Mouse (Mus musculus) liver, embryonic 11.5 days (tissue): Measurements from ENCODE around the gene Fubp3. TPM values are rescaled to one million over a fixed set of nuclear protein-coding genes. Genes with fewer than 3 reads are reported as not detected.
A peak's percentile ranks its signal among the peaks of the same experiment; 100 is the strongest.

Source experiments
- ATAC-seq: fragments of 200-750 bp; cut with Nextera tagmentation; replicated peaks from 2 replicates; pipeline ENCODE4 v1.8.0; 2017; ENCODE audit warnings: moderate number of reproducible peaks, mild to moderate bottlenecking, moderate TSS enrichment, moderate library complexity; ENCODE audit not compliant: low FRiP score
- DNase-seq: peaks from one replicate; pipeline ENCODE4 v3.0.0-alpha.2; 2017; ENCODE audit warnings: low spot score
- H3K27ac ChIP-seq: fragments of 300-500 bp; sonication (generic); 2 replicates; pipeline ENCODE4 v1.5.1; 2014; ENCODE audit warnings: mild to moderate bottlenecking, low read depth, low read length, control low read depth
- H3K27me3 ChIP-seq: fragments of 300-500 bp; sonication (generic); replicated peaks from 2 replicates; pipeline ENCODE4 v1.6.1; 2014; ENCODE audit warnings: low read length, mixed read lengths; ENCODE audit not compliant: control insufficient read depth, insufficient read depth
- H3K36me3 ChIP-seq: fragments of 300-500 bp; sonication (generic); 2 replicates; pipeline ENCODE4 v1.6.1; 2014; ENCODE audit warnings: mild to moderate bottlenecking, low read length, moderate library complexity, mixed read lengths; ENCODE audit not compliant: control insufficient read depth, insufficient read depth
- H3K4me1 ChIP-seq: fragments of 300-500 bp; sonication (generic); replicated peaks from 2 replicates; pipeline ENCODE4 v1.6.1; 2014; ENCODE audit warnings: low read length, mixed read lengths; ENCODE audit not compliant: control insufficient read depth, insufficient read depth
- H3K4me2 ChIP-seq: fragments of 300-500 bp; sonication (generic); 2 replicates; pipeline ENCODE4 v1.6.1; 2014; ENCODE audit warnings: mild to moderate bottlenecking, control low read depth, moderate library complexity
- H3K4me3 ChIP-seq: fragments of 300-500 bp; sonication (generic); 2 replicates; pipeline ENCODE4 v1.5.1; 2014; ENCODE audit warnings: low read depth, low read length, control low read depth
- H3K9ac ChIP-seq: fragments of 300-500 bp; sonication (generic); 2 replicates; pipeline ENCODE4 v1.6.1; 2014; ENCODE audit warnings: low read depth, low read length, control low read depth
- H3K9me3 ChIP-seq: fragments of 300-500 bp; sonication (generic); 2 replicates; pipeline ENCODE4 v1.6.1; 2016; ENCODE audit warnings: low read length, inconsistent platforms, mixed read lengths; ENCODE audit not compliant: control insufficient read depth
- WGBS: fragments of 180-500 bp; shearing (Covaris S2); extraction: QIAGEN DNeasy Blood & Tissue Kit; methylation state at CpG from one replicate; pipeline ENCODE4 v1.1.7; 2014; 5-methylcytosine and 5-hydroxymethylcytosine counted together
- polyA plus RNA-seq: library from polyadenylated mRNA; unstranded; fragments of >200 nt; fragmentation: Nextera tagmentation; extraction: Ambion mirVana; gene quantifications from 2 replicates; pipeline ENCODE4 v1.2.1, GENCODE M21; 2014

Gene Fubp3
- polyA plus RNA-seq, 1 experiment from 2014 or later: 75.3 TPM

DNA sequence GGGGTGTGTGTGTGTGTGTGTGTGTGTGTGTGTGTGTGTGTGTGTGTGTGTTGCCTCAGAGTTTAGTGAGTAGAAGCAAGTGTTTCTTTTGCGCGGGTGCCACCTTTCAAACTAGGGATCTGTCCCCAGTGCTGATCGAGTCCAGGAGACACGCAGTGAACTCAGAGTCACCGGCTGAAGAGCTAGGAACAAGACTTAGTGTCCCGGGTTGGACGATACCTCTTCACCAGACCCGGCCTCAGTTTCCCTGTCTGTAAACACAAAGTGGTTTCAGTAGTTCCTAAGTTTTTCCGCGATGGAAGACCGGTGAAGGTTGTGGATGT lies 69.0 kb downstream of the Fubp3 start:
- ATAC-seq (no peak), DNase-seq (no peak)
- H3K9me3 ChIP-seq: no peaks in the 10 kb centered on the region
- H3K27ac ChIP-seq: no peak overlapping the region
- no peaks in the 10 kb centered on the region for H3K36me3 ChIP-seq
- no peak overlapping the region for H3K9ac ChIP-seq
- WGBS: 2% methylated on average over 11 of the region's 11 CpGs
- 0 out of 2 replicates have a peak, but pooled peaks cover under 1% of the 10 kb centered on the region for H3K4me1 ChIP-seq
- H3K4me2 ChIP-seq: no peak overlapping the region
- H3K4me3 ChIP-seq: no peak overlapping the region
- peaks cover 97% of the 10 kb centered on the region for H3K27me3 ChIP-seq

DNA sequence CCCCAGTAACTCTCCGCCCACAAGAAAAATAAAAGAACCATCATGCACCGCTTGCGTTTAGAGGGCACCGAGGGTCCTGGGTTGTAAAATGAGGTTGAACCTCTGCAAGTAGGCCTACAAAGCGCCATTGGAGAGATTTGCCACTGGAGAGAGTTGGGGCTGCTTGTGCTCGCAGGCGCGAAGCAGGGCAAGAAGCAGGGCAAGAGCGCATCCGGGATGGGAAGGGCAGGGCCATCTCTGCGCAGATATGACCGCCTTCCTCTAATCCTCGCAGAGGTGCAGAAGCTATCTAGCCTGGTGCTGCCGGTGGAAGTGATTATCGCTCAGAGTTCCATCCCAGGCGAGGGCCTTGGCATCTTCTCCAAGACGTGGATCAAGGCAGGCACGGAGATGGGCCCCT lies 69.5 kb downstream of the Fubp3 start:
- no peak overlapping the region for H3K4me2 ChIP-seq
- ATAC-seq (no peak), DNase-seq (no peak)
- no peak overlapping the region for H3K9ac ChIP-seq
- H3K4me3 ChIP-seq: no peak overlapping the region
- no peaks in the 10 kb centered on the region for H3K36me3 ChIP-seq
- no peaks in the 10 kb centered on the region for H3K9me3 ChIP-seq
- peaks cover 96% of the 10 kb centered on the region for H3K27me3 ChIP-seq
- H3K27ac ChIP-seq: no peak overlapping the region
- H3K4me1 ChIP-seq: no peaks in the 10 kb centered on the region
- WGBS: 6% methylated on average over 18 of the region's 18 CpGs

- peak overlapping the region; percentile 90 for H3K4me2 ChIP-seq
- H3K4me3 ChIP-seq: peak overlapping the region; percentile 60
- H3K27me3 ChIP-seq: peaks cover 87% of the 10 kb centered on the region
- no peak overlapping the region for H3K9ac ChIP-seq
- 1% methylated on average over 104 of the region's 109 CpGs for WGBS
- H3K4me1 ChIP-seq: no peaks in the 10 kb centered on the region; the same call in 1 of the 2 replicates
- DNase-seq: peak; percentile 44
- H3K27ac ChIP-seq: no peak overlapping the region
- H3K9me3 ChIP-seq: no peaks in the 10 kb centered on the region; the same call in 1 of the 2 replicates
- H3K36me3 ChIP-seq: no peaks in the 10 kb centered on the region
- ATAC-seq: no peak
Observed at GRCm38 (mm10) chr2:31653971-31654853, 81.8 kb downstream of the Fubp3 start.

GRCm38 (mm10) chr2:31654854-31655559 lies 82.6 kb downstream of the Fubp3 start:
- H3K4me3 ChIP-seq: peak overlapping the region; percentile 60
- ATAC-seq (no peak), DNase-seq (peak; percentile 43)
- H3K27me3 ChIP-seq: peaks cover 81% of the 10 kb centered on the region
- H3K36me3 ChIP-seq: no peaks in the 10 kb centered on the region
- 9% methylated on average over 22 of the region's 22 CpGs for WGBS
- no peak overlapping the region for H3K27ac ChIP-seq
- H3K9me3 ChIP-seq: no peaks in the 10 kb centered on the region; the same call in 1 of the 2 replicates
- no peak overlapping the region for H3K9ac ChIP-seq
- H3K4me1 ChIP-seq: no peaks in the 10 kb centered on the region; the same call in 1 of the 2 replicates
- H3K4me2 ChIP-seq: peak overlapping the region; percentile 90

GRCm38 (mm10) chr2:31656374-31656773 lies 83.9 kb downstream of the Fubp3 start:
- H3K36me3 ChIP-seq: no peaks in the 10 kb centered on the region
- H3K4me1 ChIP-seq: no peaks in the 10 kb centered on the region; the same call in 1 of the 2 replicates
- H3K27ac ChIP-seq: no peak overlapping the region
- H3K4me2 ChIP-seq: no peak overlapping the region
- ATAC-seq (no peak), DNase-seq (no peak)
- H3K27me3 ChIP-seq: peaks cover 68% of the 10 kb centered on the region
- 79% methylated on average over 7 of the region's 7 CpGs for WGBS
- no peaks in the 10 kb centered on the region; the same call in 1 of the 2 replicates for H3K9me3 ChIP-seq
- H3K9ac ChIP-seq: no peak overlapping the region
- no peak overlapping the region for H3K4me3 ChIP-seq

DNA sequence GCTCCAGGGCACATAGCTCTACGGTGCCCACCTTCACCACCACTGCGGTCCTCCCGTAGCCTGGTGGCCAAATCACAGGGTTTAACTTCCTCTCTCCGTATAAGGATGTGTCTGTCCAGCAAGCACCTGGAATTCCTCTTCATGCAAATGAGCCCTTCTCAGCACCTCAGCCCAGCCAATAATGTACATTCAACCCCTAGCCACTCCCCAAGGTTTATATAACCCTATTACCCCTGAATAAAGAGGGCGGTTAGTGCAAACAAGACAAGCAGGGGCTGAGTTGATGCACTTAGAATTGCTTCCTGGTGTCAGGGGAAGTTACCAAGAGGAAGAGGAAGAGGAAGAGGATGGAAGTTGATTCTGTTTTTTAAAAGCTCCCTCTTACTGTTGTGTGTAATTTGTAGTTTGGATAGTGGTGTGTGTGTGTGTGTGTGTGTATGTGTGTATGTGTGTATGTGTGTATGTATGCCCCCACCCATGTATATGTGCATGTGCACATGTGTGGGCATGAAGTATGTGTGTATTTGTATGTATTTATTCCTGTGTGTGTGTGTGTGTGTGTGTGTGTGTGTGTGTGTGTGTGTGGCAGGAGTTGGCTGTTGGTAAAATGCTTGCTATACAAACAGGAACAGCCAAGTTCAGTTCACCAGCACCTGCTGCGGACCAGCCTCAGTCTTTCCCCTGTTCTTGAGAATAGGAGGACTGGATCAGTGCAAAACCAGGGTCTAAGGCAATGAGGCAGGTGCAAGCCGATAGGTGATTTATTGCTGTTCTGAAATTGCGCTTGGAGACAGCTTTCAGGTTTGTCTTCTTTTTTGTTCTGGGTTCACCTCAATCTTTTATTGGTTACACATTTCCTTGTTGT lies 90.7 kb downstream of the Fubp3 start:
- DNase-seq (no peak), ATAC-seq (no peak)
- peaks cover 13% of the 10 kb centered on the region for H3K27me3 ChIP-seq
- no peaks in the 10 kb centered on the region; the same call in 1 of the 2 replicates for H3K9me3 ChIP-seq
- H3K36me3 ChIP-seq: no peaks in the 10 kb centered on the region
- H3K27ac ChIP-seq: no peak overlapping the region
- no peak overlapping the region for H3K4me2 ChIP-seq
- H3K9ac ChIP-seq: no peak overlapping the region
- 56% methylated on average over 8 of the region's 8 CpGs for WGBS
- no peak overlapping the region for H3K4me3 ChIP-seq
- no peaks in the 10 kb centered on the region for H3K4me1 ChIP-seq

- no peak overlapping the region for H3K4me2 ChIP-seq
- H3K4me1 ChIP-seq: no peaks in the 10 kb centered on the region
- H3K4me3 ChIP-seq: no peak overlapping the region
- peaks cover 11% of the 10 kb centered on the region for H3K27me3 ChIP-seq
- H3K27ac ChIP-seq: no peak overlapping the region
- DNase-seq: no peak
- H3K36me3 ChIP-seq: no peaks in the 10 kb centered on the region
- WGBS: 89% methylated on average over 1 of the region's 1 CpGs
- H3K9ac ChIP-seq: no peak overlapping the region
- ATAC-seq: no peak
- no peaks in the 10 kb centered on the region; the same call in 1 of the 2 replicates for H3K9me3 ChIP-seq
Observed at GRCm38 (mm10) chr2:31663804-31664180, 91.3 kb downstream of the Fubp3 start.
